Mouse (Mus musculus) kidney, postnatal 36 days (tissue): ENCODE data around the gene Cdk9.

Experiments
- DNase-seq, 2 experiments: peaks; one replicate each; pipeline ENCODE4 v3.0.0; 2021 to 2022; ENCODE audit warnings: mixed read lengths in 2 of 2

The Cdk9 gene

GRCm38 (mm10) chr2:32705018-32705417 is 7.9 kb downstream of the Cdk9 start:
- peak in 1 of 2 experiments; percentile 22 for DNase-seq

- DNase-seq: peak; percentile 90 to 93
Observed at GRCm38 (mm10) chr2:32704021-32704421, 8.9 kb downstream of the Cdk9 start, which contains the start of gene Fpgs. Fpgs (minus strand) TSS chr2:32704145.

- DNase-seq: no peak
Observed at GRCm38 (mm10) chr2:32703046-32703445, 9.8 kb downstream of the Cdk9 start.

- peak; percentile 61 to 63 for DNase-seq
Observed at GRCm38 (mm10) chr2:32700966-32701743, 11.7 kb downstream of the Cdk9 start.

GRCm38 (mm10) chr2:32699680-32700079 is 13.2 kb downstream of the Cdk9 start:
- peak in 1 of 2 experiments; percentile 64 for DNase-seq

- DNase-seq: no peak
Observed at GRCm38 (mm10) chr2:32694691-32695090, 18.2 kb downstream of the Cdk9 start.

- peak; percentile 96 to 97 for DNase-seq
Observed at GRCm38 (mm10) chr2:32693823-32694411, 19.0 kb downstream of the Cdk9 start.

GRCm38 (mm10) chr2:32693282-32693681 is 19.6 kb downstream of the Cdk9 start:
- DNase-seq: peak; percentile 67 to 72

- DNase-seq: no peak
Observed at GRCm38 (mm10) chr2:32692496-32692895, 20.4 kb downstream of the Cdk9 start.

GRCm38 (mm10) chr2:32691041-32691440 is 21.8 kb downstream of the Cdk9 start:
- DNase-seq: no peak

GRCm38 (mm10) chr2:32689420-32689819 is 23.5 kb downstream of the Cdk9 start:
- DNase-seq: peak; percentile 91 to 96

GRCm38 (mm10) chr2:32687562-32687961 is 25.3 kb downstream of the Cdk9 start:
- no peak for DNase-seq

- DNase-seq: no peak
Observed at GRCm38 (mm10) chr2:32686640-32687039, 26.2 kb downstream of the Cdk9 start.

- no peak for DNase-seq
Observed at GRCm38 (mm10) chr2:32685807-32686206, 27.1 kb downstream of the Cdk9 start.

GRCm38 (mm10) chr2:32684681-32685428 is 28.0 kb downstream of the Cdk9 start:
- DNase-seq: no peak

GRCm38 (mm10) chr2:32683701-32684100 is 29.2 kb downstream of the Cdk9 start:
- DNase-seq: no peak

GRCm38 (mm10) chr2:32682721-32683417 is 30.0 kb downstream of the Cdk9 start:
- no peak for DNase-seq

- DNase-seq: no peak
Observed at GRCm38 (mm10) chr2:32681754-32682153, 31.1 kb downstream of the Cdk9 start.

GRCm38 (mm10) chr2:32680961-32681650 is 31.8 kb downstream of the Cdk9 start:
- no peak for DNase-seq

- peak; percentile 48 to 63 for DNase-seq
Observed at GRCm38 (mm10) chr2:32680051-32680451, 32.8 kb downstream of the Cdk9 start.

- DNase-seq: peak; percentile 28 to 47
Observed at GRCm38 (mm10) chr2:32677683-32678082, 35.2 kb downstream of the Cdk9 start.

GRCm38 (mm10) chr2:32676821-32677220 is 36.1 kb downstream of the Cdk9 start:
- DNase-seq: no peak
